Mouse (Mus musculus) urinary bladder, postnatal 0 days (tissue): ENCODE measurements around the gene Zfp984. TPM values are rescaled to one million over a fixed set of nuclear protein-coding genes. Genes with fewer than 3 reads are reported as not detected.

Source experiments
- polyA plus RNA-seq: library from polyadenylated mRNA; unstranded; fragments of >200 nt; fragmentation: Nextera tagmentation; extraction: Ambion mirVana; gene quantifications from 2 replicates; pipeline ENCODE4 v1.2.1, GENCODE M21; 2015

Gene Zfp984
- 4.3 and 5.0 TPM in 2 replicates for polyA plus RNA-seq

GRCm38 (mm10) chr4:147809292-147809965 is at the start of gene Zfp984:
TSS of gene Zfp984 (minus strand) at chr4:147809788.

GRCm38 (mm10) chr4:147847614-147848583 is 38.3 kb upstream of the Zfp984 start, which contains the start of gene Zfp933:
TSS of gene Zfp933 (minus strand) at chr4:147848366.

Other genes with a start within 250 kb of the Zfp984 start
- 1.6 and 1.7 TPM in 2 replicates for gene Zfp979, start 167.3 kb downstream of the Zfp984 start, polyA plus RNA-seq
- not detected in 2 replicates for gene Zfp534, start 107.2 kb downstream of the Zfp984 start, polyA plus RNA-seq
- 2.9 and 4.2 TPM in 2 replicates for gene Zfp933, start 38.6 kb upstream of the Zfp984 start, polyA plus RNA-seq
- gene Miip, start 59.0 kb upstream of the Zfp984 start, polyA plus RNA-seq = 12.1 and 14.6 TPM in 2 replicates
- gene Fv1, start 59.2 kb upstream of the Zfp984 start, polyA plus RNA-seq = 2.0 and 2.2 TPM in 2 replicates
- gene Mfn2, start 94.9 kb upstream of the Zfp984 start, polyA plus RNA-seq = 49.5 and 53.2 TPM in 2 replicates
- gene Plod1, start 127.0 kb upstream of the Zfp984 start, polyA plus RNA-seq = 53.7 and 59.1 TPM in 2 replicates
- gene 2510039O18Rik, start 131.1 kb upstream of the Zfp984 start, polyA plus RNA-seq = 12.4 and 13.0 TPM in 2 replicates
- gene Nppb, start 176.0 kb upstream of the Zfp984 start, polyA plus RNA-seq = 0.77 and 1.00 TPM in 2 replicates
- 6.0 and 7.2 TPM in 2 replicates for gene Nppa, start 190.9 kb upstream of the Zfp984 start, polyA plus RNA-seq
- gene Clcn6, start 229.0 kb upstream of the Zfp984 start, polyA plus RNA-seq = 3.5 and 4.7 TPM in 2 replicates
- gene Mthfr, start 229.3 kb upstream of the Zfp984 start, polyA plus RNA-seq = 15.8 and 16.7 TPM in 2 replicates